Mouse (Mus musculus): ENCODE data around the gene Scyl1. TPM values are rescaled to one million over a fixed set of nuclear protein-coding genes. Genes with fewer than 3 reads are reported as not detected.
A peak's percentile ranks its signal among the peaks of the same experiment; 100 is the strongest.

The Scyl1 gene
- polyA plus RNA-seq, 1 experiment from 2014 or later = 78.5 TPM

DNA sequence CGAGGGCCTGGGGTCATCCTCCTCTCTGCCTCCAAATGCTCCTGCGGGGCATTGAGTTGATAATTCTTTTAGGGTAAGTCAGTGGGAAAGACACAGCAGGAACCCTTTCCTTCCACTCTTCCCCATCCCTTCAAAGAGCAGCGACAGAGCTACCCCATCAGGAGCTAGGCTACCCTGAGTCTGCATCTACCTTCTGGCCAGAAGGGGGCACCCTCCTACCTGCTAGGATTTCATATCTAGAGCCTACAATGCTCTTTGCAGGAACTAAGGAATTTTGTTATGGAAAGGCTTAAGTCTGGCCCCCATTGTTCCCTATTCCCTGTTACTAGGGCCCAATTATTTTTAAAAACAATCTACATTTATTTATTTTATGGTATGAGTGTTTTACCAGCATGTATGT lies 60.0 kb downstream of the Scyl1 start:
- Histone ChIP-seq H3K27ac (no peak overlapping the region), H3K27me3 (ENCODE audit: low read depth, poor library complexity, severe bottlenecking) (no peaks in the 10 kb centered on the region), H3K36me3 (peaks cover 71% of the 10 kb centered on the region), H3K9me3 (replicated peaks) (no peaks in the 10 kb centered on the region), H3K4me3 (no peak overlapping the region), H3K4me1 (peaks cover 21% of the 10 kb centered on the region)
- WGBS = 22% methylated on average over 3 of the region's 3 CpGs
- DNase-seq (ENCODE audit: low spot score) = peak; percentile 64

DNA sequence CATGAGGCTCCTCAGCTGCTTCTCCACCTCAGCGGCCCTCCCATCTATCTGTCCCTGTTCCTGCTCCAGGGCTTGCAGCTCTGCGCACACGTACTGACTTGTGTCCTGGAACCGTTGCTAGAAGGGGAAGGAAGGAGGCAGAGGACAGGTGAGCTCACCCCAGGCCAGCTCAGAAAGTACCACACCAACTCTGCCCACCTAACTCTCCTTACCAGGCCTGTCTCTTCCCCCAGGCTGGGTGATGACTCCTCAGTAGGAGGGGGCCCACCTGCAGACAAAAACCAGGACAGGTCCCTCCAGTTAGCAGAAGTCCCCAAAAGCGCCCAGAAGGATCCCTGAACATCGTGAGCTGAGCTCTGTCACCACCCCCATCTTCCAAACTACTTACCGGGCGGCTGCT lies 60.6 kb downstream of the Scyl1 start:
- H3K27me3 ChIP-seq (ENCODE audit: low read depth, poor library complexity, severe bottlenecking) = no peaks in the 10 kb centered on the region
- H3K36me3 ChIP-seq = peaks cover 70% of the 10 kb centered on the region
- no peak for DNase-seq (ENCODE audit: low spot score)
- no peaks in the 10 kb centered on the region for H3K9me3 ChIP-seq (replicated peaks)
- no peak overlapping the region for H3K27ac ChIP-seq
- peaks cover 15% of the 10 kb centered on the region for H3K4me1 ChIP-seq
- H3K4me3 ChIP-seq = no peak overlapping the region
- WGBS = 85% methylated on average over 8 of the region's 8 CpGs

DNA sequence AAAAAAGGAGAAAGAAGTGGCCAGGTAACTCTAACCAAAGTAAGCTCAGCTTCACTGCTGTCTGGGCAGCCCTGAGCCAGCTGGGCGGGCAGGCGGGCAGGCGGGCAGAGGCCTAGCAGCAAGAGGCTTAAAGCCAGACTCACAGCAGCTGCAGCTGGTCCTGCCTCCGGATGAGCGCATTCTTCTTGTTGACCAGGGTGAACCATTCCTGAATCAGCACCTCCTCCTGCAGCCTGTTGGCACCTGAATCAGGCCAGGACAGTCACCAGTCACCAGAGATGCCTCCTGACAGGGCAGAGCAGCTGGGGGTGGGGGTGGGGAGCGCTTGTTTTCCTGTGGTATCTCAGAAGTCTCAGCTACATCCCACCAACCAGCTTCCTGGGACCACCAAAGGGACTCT lies 61.2 kb downstream of the Scyl1 start:
- Histone ChIP-seq H3K27ac (no peak overlapping the region), H3K9me3 (replicated peaks) (no peaks in the 10 kb centered on the region), H3K4me3 (no peak overlapping the region), H3K36me3 (peaks cover 65% of the 10 kb centered on the region), H3K27me3 (ENCODE audit: low read depth, poor library complexity, severe bottlenecking) (no peaks in the 10 kb centered on the region), H3K4me1 (peaks cover 14% of the 10 kb centered on the region)
- 90% methylated on average over 6 of the region's 6 CpGs for WGBS
- DNase-seq (ENCODE audit: low spot score) = no peak

Other genes starting within 250 kb of the Scyl1 start
- gene Ovol1, start 210.8 kb downstream of the Scyl1 start, polyA plus RNA-seq (2016; fragmentation: Nextera tagmentation; extraction: Ambion mirVana) = 0.74 and 0.86 TPM in 2 replicates
- 1.2 and 1.4 TPM in 2 replicates for gene Ap5b1, start 203.4 kb downstream of the Scyl1 start, polyA plus RNA-seq (2016; fragmentation: Nextera tagmentation; extraction: Ambion mirVana)
- 197 and 205 TPM in 2 replicates for gene Rnaseh2c, start 169.5 kb downstream of the Scyl1 start, polyA plus RNA-seq (2016; fragmentation: Nextera tagmentation; extraction: Ambion mirVana)
- 51.5 and 59.3 TPM in 2 replicates for gene Kat5, start 161.2 kb downstream of the Scyl1 start, polyA plus RNA-seq (2016; fragmentation: Nextera tagmentation; extraction: Ambion mirVana)
- 31.5 and 39.6 TPM in 2 replicates for gene Rela, start 133.9 kb downstream of the Scyl1 start, polyA plus RNA-seq (2016; fragmentation: Nextera tagmentation; extraction: Ambion mirVana)
- 35.9 and 38.6 TPM in 2 replicates for gene Sipa1, start 107.7 kb downstream of the Scyl1 start, polyA plus RNA-seq (2016; fragmentation: Nextera tagmentation; extraction: Ambion mirVana)
- 35.3 and 42.2 TPM in 2 replicates for gene Map3k11, start 82.7 kb downstream of the Scyl1 start, polyA plus RNA-seq (2016; fragmentation: Nextera tagmentation; extraction: Ambion mirVana)
- gene Pcnx3, start 82.5 kb downstream of the Scyl1 start, polyA plus RNA-seq (2016; fragmentation: Nextera tagmentation; extraction: Ambion mirVana) = 31.6 and 34.3 TPM in 2 replicates
- not detected in 2 replicates for gene Kcnk7, start 67.1 kb downstream of the Scyl1 start, polyA plus RNA-seq (2016; fragmentation: Nextera tagmentation; extraction: Ambion mirVana)
- 8.4 and 9.2 TPM in 2 replicates for gene Ehbp1l1, start 45.1 kb downstream of the Scyl1 start, polyA plus RNA-seq (2016; fragmentation: Nextera tagmentation; extraction: Ambion mirVana)
- 158 TPM in 2 replicates for gene Fam89b, start 41.8 kb downstream of the Scyl1 start, polyA plus RNA-seq (2016; fragmentation: Nextera tagmentation; extraction: Ambion mirVana)
- gene Ltbp3, start 30.5 kb downstream of the Scyl1 start, polyA plus RNA-seq (2016; fragmentation: Nextera tagmentation; extraction: Ambion mirVana) = 2.2 and 3.4 TPM in 2 replicates
- gene Frmd8, start 103.9 kb upstream of the Scyl1 start, polyA plus RNA-seq (2016; fragmentation: Nextera tagmentation; extraction: Ambion mirVana) = 43.5 and 48.7 TPM in 2 replicates
- gene Slc25a45, start 106.4 kb upstream of the Scyl1 start, polyA plus RNA-seq (2016; fragmentation: Nextera tagmentation; extraction: Ambion mirVana) = 1.8 TPM in 2 replicates
- 5.2 and 5.9 TPM in 2 replicates for gene Tigd3, start 122.7 kb upstream of the Scyl1 start, polyA plus RNA-seq (2016; fragmentation: Nextera tagmentation; extraction: Ambion mirVana)
- 223 and 240 TPM in 2 replicates for gene Dpf2, start 141.6 kb upstream of the Scyl1 start, polyA plus RNA-seq (2016; fragmentation: Nextera tagmentation; extraction: Ambion mirVana)
- gene Cdc42ep2, start 153.4 kb upstream of the Scyl1 start, polyA plus RNA-seq (2016; fragmentation: Nextera tagmentation; extraction: Ambion mirVana) = 1.3 and 1.7 TPM in 2 replicates
- 125 and 130 TPM in 2 replicates for gene Pola2, start 192.8 kb upstream of the Scyl1 start, polyA plus RNA-seq (2016; fragmentation: Nextera tagmentation; extraction: Ambion mirVana)
- gene Slc22a20, start 214.7 kb upstream of the Scyl1 start, polyA plus RNA-seq (2016; fragmentation: Nextera tagmentation; extraction: Ambion mirVana) = not detected in 2 replicates
- gene Capn1, start 244.5 kb upstream of the Scyl1 start, polyA plus RNA-seq (2016; fragmentation: Nextera tagmentation; extraction: Ambion mirVana) = 2.0 and 2.4 TPM in 2 replicates

Data from limb, embryonic 10.5 days (tissue).